Mouse (Mus musculus) bone marrow macrophage, adult 2 months (primary cell): ENCODE results near the gene Ecpas.

ENCODE experiments used
- CTCF ChIP-seq: IDR thresholded peaks from 2 replicates; pipeline ENCODE4 v1.5.1; 2012; ENCODE audit warnings: low read depth, mild to moderate bottlenecking, low read length, moderate library complexity
- POLR2A ChIP-seq: IDR thresholded peaks from 2 replicates; pipeline ENCODE4 v1.6.1; 2012; ENCODE audit warnings: mild to moderate bottlenecking, low read depth, low read length, borderline replicate concordance

DNA sequence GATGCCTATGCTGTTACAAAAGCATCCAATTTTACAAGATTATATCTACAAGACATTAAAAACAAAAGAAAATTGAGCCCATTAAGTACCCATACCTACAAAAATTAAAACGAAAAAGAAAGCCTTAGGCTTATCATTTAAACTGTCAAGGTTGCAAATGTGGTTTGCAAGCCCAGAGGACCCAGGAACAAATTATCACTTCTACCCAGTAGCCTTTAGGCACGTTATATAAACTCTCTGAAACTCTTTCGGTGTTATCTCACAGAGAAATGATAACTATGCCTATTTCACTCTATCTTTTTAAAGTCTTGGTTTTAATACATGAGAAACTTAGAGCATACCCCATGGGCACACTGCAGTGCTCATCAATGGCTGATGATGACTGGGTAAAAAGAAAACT is 79.6 kb downstream of the Ecpas start:
- TF ChIP-seq POLR2A, result no peak
- no peak for TF ChIP-seq CTCF
